Mouse (Mus musculus): ENCODE results near the gene Pde6b. TPM values are rescaled to one million over a fixed set of nuclear protein-coding genes. Genes with fewer than 3 reads are reported as not detected.

Pde6b gene
- 0.34 TPM in 1 of 2 replicates, not detected in the other for polyA plus RNA-seq (2014; fragmentation: Nextera tagmentation; extraction: Ambion mirVana)

- WGBS = 83% methylated on average over 7 of the region's 7 CpGs
These were observed at the start of gene Pde6b for GRCm38 (mm10) chr5:108388201-108388600. Gene Pde6b, plus strand, starts transcription at chr5:108388391.

GRCm38 (mm10) chr5:108343680-108344170, 44.5 kb upstream of the Pde6b start:
- Histone ChIP-seq H3K27ac (replicated peaks; ENCODE audit: low read depth, low read length) (no peak overlapping the region), H3K9ac (replicated peaks; ENCODE audit: low read length) (no peak overlapping the region), H3K9me3 (ENCODE audit: control insufficient read depth, low read length) (no peaks in the 10 kb centered on the region), H3K4me1 (ENCODE audit: control insufficient read depth, insufficient read depth, low read length) (no peaks in the 10 kb centered on the region), H3K27me3 (ENCODE audit: control insufficient read depth, insufficient read depth, low read length) (no peaks in the 10 kb centered on the region), H3K4me3 (replicated peaks; ENCODE audit: low read depth, low read length) (no peak overlapping the region), H3K4me2 (ENCODE audit: low read length) (no peak overlapping the region), H3K36me3 (ENCODE audit: control insufficient read depth, insufficient read depth, low read length) (peaks cover 45% of the 10 kb centered on the region)
- 95% methylated on average over 4 of the region's 4 CpGs for WGBS
- DNase-seq (no peak), ATAC-seq (ENCODE audit: low FRiP score, low TSS enrichment) (no peak)

More at GRCm38 (mm10) chr5:108388201-108388600, at the start of gene Pde6b:
- ATAC-seq (ENCODE audit: low FRiP score, low TSS enrichment) (no peak), DNase-seq (no peak)
- no peak within 1 kb of the TSS for H3K27ac ChIP-seq (replicated peaks; ENCODE audit: low read depth, low read length)
- no peaks in the 10 kb centered on the region for H3K27me3 ChIP-seq (ENCODE audit: control insufficient read depth, insufficient read depth, low read length)
- H3K4me2 ChIP-seq (ENCODE audit: low read length) = no peak within 1 kb of the TSS
- no peaks in the 10 kb centered on the region for H3K9me3 ChIP-seq (ENCODE audit: control insufficient read depth, low read length)
- H3K9ac ChIP-seq (replicated peaks; ENCODE audit: low read length) = no peak within 1 kb of the TSS
- H3K4me3 ChIP-seq (replicated peaks; ENCODE audit: low read depth, low read length) = no peak within 1 kb of the TSS
- no peaks in the 10 kb centered on the region for H3K4me1 ChIP-seq (ENCODE audit: control insufficient read depth, insufficient read depth, low read length)
- H3K36me3 ChIP-seq (ENCODE audit: control insufficient read depth, insufficient read depth, low read length) = no peaks in the 10 kb centered on the region

GRCm38 (mm10) chr5:108345313-108346071, 42.7 kb upstream of the Pde6b start:
- peaks cover 44% of the 10 kb centered on the region for H3K36me3 ChIP-seq (ENCODE audit: control insufficient read depth, insufficient read depth, low read length)
- no peak overlapping the region for H3K27ac ChIP-seq (replicated peaks; ENCODE audit: low read depth, low read length)

GRCm38 (mm10) chr5:108347843-108348242, 40.3 kb upstream of the Pde6b start:
- WGBS = 92% methylated on average over 6 of the region's 6 CpGs
- DNase-seq (no peak), ATAC-seq (ENCODE audit: low FRiP score, low TSS enrichment) (no peak)
- H3K9me3 ChIP-seq (ENCODE audit: control insufficient read depth, low read length) = no peaks in the 10 kb centered on the region
- H3K36me3 ChIP-seq (ENCODE audit: control insufficient read depth, insufficient read depth, low read length) = peaks cover 50% of the 10 kb centered on the region
- no peak overlapping the region for H3K4me3 ChIP-seq (replicated peaks; ENCODE audit: low read depth, low read length)
- no peak overlapping the region for H3K4me2 ChIP-seq (ENCODE audit: low read length)
- no peak overlapping the region for H3K9ac ChIP-seq (replicated peaks; ENCODE audit: low read length)
- no peaks in the 10 kb centered on the region for H3K4me1 ChIP-seq (ENCODE audit: control insufficient read depth, insufficient read depth, low read length)
- H3K27me3 ChIP-seq (ENCODE audit: control insufficient read depth, insufficient read depth, low read length) = no peaks in the 10 kb centered on the region
- H3K27ac ChIP-seq (replicated peaks; ENCODE audit: low read depth, low read length) = no peak overlapping the region

More at GRCm38 (mm10) chr5:108345313-108346071, 42.7 kb upstream of the Pde6b start:
- Histone ChIP-seq H3K4me3 (replicated peaks; ENCODE audit: low read depth, low read length) (no peak overlapping the region), H3K4me2 (ENCODE audit: low read length) (no peak overlapping the region), H3K4me1 (ENCODE audit: control insufficient read depth, insufficient read depth, low read length) (no peaks in the 10 kb centered on the region), H3K27me3 (ENCODE audit: control insufficient read depth, insufficient read depth, low read length) (no peaks in the 10 kb centered on the region), H3K9ac (replicated peaks; ENCODE audit: low read length) (no peak overlapping the region), H3K9me3 (ENCODE audit: control insufficient read depth, low read length) (no peaks in the 10 kb centered on the region)
- no peak for DNase-seq
- ATAC-seq (ENCODE audit: low FRiP score, low TSS enrichment) = no peak
- WGBS = 88% methylated on average over 10 of the region's 10 CpGs

- 95% methylated on average over 9 of the region's 9 CpGs for WGBS
- Histone ChIP-seq H3K27ac (replicated peaks; ENCODE audit: low read depth, low read length) (no peak overlapping the region), H3K4me3 (replicated peaks; ENCODE audit: low read depth, low read length) (no peak overlapping the region), H3K4me2 (ENCODE audit: low read length) (no peak overlapping the region), H3K36me3 (ENCODE audit: control insufficient read depth, insufficient read depth, low read length) (peaks cover 38% of the 10 kb centered on the region), H3K4me1 (ENCODE audit: control insufficient read depth, insufficient read depth, low read length) (no peaks in the 10 kb centered on the region), H3K9me3 (ENCODE audit: control insufficient read depth, low read length) (no peaks in the 10 kb centered on the region), H3K9ac (replicated peaks; ENCODE audit: low read length) (no peak overlapping the region), H3K27me3 (ENCODE audit: control insufficient read depth, insufficient read depth, low read length) (no peaks in the 10 kb centered on the region)
- no peak for DNase-seq
- ATAC-seq (ENCODE audit: low FRiP score, low TSS enrichment) = no peak
These were observed 38.6 kb upstream of the Pde6b start for GRCm38 (mm10) chr5:108349511-108350148.

- no peaks in the 10 kb centered on the region for H3K27me3 ChIP-seq (ENCODE audit: control insufficient read depth, insufficient read depth, low read length)
- H3K4me2 ChIP-seq (ENCODE audit: low read length) = no peak overlapping the region
- no peak overlapping the region for H3K4me3 ChIP-seq (replicated peaks; ENCODE audit: low read depth, low read length)
- DNase-seq (no peak), ATAC-seq (ENCODE audit: low FRiP score, low TSS enrichment) (no peak)
- H3K9me3 ChIP-seq (ENCODE audit: control insufficient read depth, low read length) = no peaks in the 10 kb centered on the region
- H3K9ac ChIP-seq (replicated peaks; ENCODE audit: low read length) = no peak overlapping the region
- H3K4me1 ChIP-seq (ENCODE audit: control insufficient read depth, insufficient read depth, low read length) = no peaks in the 10 kb centered on the region
- H3K36me3 ChIP-seq (ENCODE audit: control insufficient read depth, insufficient read depth, low read length) = peaks cover 13% of the 10 kb centered on the region
- no peak overlapping the region for H3K27ac ChIP-seq (replicated peaks; ENCODE audit: low read depth, low read length)
- 83% methylated on average over 2 of the region's 2 CpGs for WGBS
These were observed 34.1 kb upstream of the Pde6b start for GRCm38 (mm10) chr5:108354056-108354455.

GRCm38 (mm10) chr5:108357862-108358261, 30.3 kb upstream of the Pde6b start:
- H3K27me3 ChIP-seq (ENCODE audit: control insufficient read depth, insufficient read depth, low read length) = no peaks in the 10 kb centered on the region
- no peaks in the 10 kb centered on the region for H3K4me1 ChIP-seq (ENCODE audit: control insufficient read depth, insufficient read depth, low read length)
- WGBS = 96% methylated on average over 1 of the region's 1 CpGs
- ATAC-seq (ENCODE audit: low FRiP score, low TSS enrichment) (no peak), DNase-seq (no peak)
- no peak overlapping the region for H3K9ac ChIP-seq (replicated peaks; ENCODE audit: low read length)
- H3K9me3 ChIP-seq (ENCODE audit: control insufficient read depth, low read length) = no peaks in the 10 kb centered on the region
- H3K27ac ChIP-seq (replicated peaks; ENCODE audit: low read depth, low read length) = no peak overlapping the region
- H3K4me2 ChIP-seq (ENCODE audit: low read length) = no peak overlapping the region
- H3K4me3 ChIP-seq (replicated peaks; ENCODE audit: low read depth, low read length) = no peak overlapping the region
- H3K36me3 ChIP-seq (ENCODE audit: control insufficient read depth, insufficient read depth, low read length) = no peaks in the 10 kb centered on the region

GRCm38 (mm10) chr5:108359491-108359890, 28.7 kb upstream of the Pde6b start:
- no peak overlapping the region for H3K4me3 ChIP-seq (replicated peaks; ENCODE audit: low read depth, low read length)
- H3K4me1 ChIP-seq (ENCODE audit: control insufficient read depth, insufficient read depth, low read length) = no peaks in the 10 kb centered on the region
- H3K4me2 ChIP-seq (ENCODE audit: low read length) = no peak overlapping the region
- WGBS = 85% methylated on average over 9 of the region's 9 CpGs
- H3K27ac ChIP-seq (replicated peaks; ENCODE audit: low read depth, low read length) = no peak overlapping the region
- H3K9me3 ChIP-seq (ENCODE audit: control insufficient read depth, low read length) = no peaks in the 10 kb centered on the region
- ATAC-seq (ENCODE audit: low FRiP score, low TSS enrichment) = no peak
- no peak for DNase-seq
- H3K36me3 ChIP-seq (ENCODE audit: control insufficient read depth, insufficient read depth, low read length) = no peaks in the 10 kb centered on the region
- no peak overlapping the region for H3K9ac ChIP-seq (replicated peaks; ENCODE audit: low read length)
- peaks cover 10% of the 10 kb centered on the region for H3K27me3 ChIP-seq (ENCODE audit: control insufficient read depth, insufficient read depth, low read length)
